Mouse (Mus musculus) forebrain, embryonic 13.5 days (tissue): ENCODE results near the gene Ntmt1. TPM values are rescaled to one million over a fixed set of nuclear protein-coding genes. Genes with fewer than 3 reads are reported as not detected.

Source experiments
- ATAC-seq: fragments of 200-750 bp; cut with Nextera tagmentation; 2 replicates; pipeline ENCODE4 v1.8.0; 2017
- H3K27ac ChIP-seq: fragments of 300-500 bp; sonication (generic); 2 replicates; pipeline ENCODE4 v1.5.1; 2015; ENCODE audit warnings: inconsistent platforms, mild to moderate bottlenecking, moderate library complexity
- H3K27me3 ChIP-seq: fragments of 300-500 bp; sonication (generic); 2 replicates; pipeline ENCODE4 v1.6.1; 2015; ENCODE audit warnings: mild to moderate bottlenecking, inconsistent platforms
- H3K36me3 ChIP-seq: fragments of 300-500 bp; sonication (generic); 2 replicates; pipeline ENCODE4 v1.6.1; 2015; ENCODE audit warnings: mild to moderate bottlenecking, inconsistent platforms; ENCODE audit not compliant: poor library complexity, severe bottlenecking
- H3K4me1 ChIP-seq: fragments of 300-500 bp; sonication (generic); 2 replicates; pipeline ENCODE4 v1.6.1; 2015; ENCODE audit warnings: inconsistent platforms
- H3K4me2 ChIP-seq: fragments of 300-500 bp; sonication (generic); 2 replicates; pipeline ENCODE4 v1.6.1; 2015; ENCODE audit warnings: inconsistent platforms, mild to moderate bottlenecking, moderate library complexity
- H3K4me3 ChIP-seq: fragments of 300-500 bp; sonication (generic); 2 replicates; pipeline ENCODE4 v1.5.1; 2015; ENCODE audit warnings: mild to moderate bottlenecking, inconsistent platforms
- H3K9ac ChIP-seq: fragments of 300-500 bp; sonication (generic); 2 replicates; pipeline ENCODE4 v1.6.1; 2015; ENCODE audit warnings: mild to moderate bottlenecking, inconsistent platforms
- H3K9me3 ChIP-seq: fragments of 300-500 bp; sonication (generic); replicated peaks from 2 replicates; pipeline ENCODE4 v1.6.1; 2016; ENCODE audit warnings: inconsistent platforms
- WGBS: fragments of 180-500 bp; shearing (Covaris S2); methylation state at CpG from one replicate; pipeline ENCODE4 v1.1.7; 2015; 5-methylcytosine and 5-hydroxymethylcytosine counted together
- polyA plus RNA-seq: library from polyadenylated mRNA; unstranded; fragments of >200 nt; fragmentation: Nextera tagmentation; extraction: Ambion mirVana; gene quantifications from 2 replicates; pipeline ENCODE4 v1.2.1, GENCODE M21; 2015

The Ntmt1 gene
- polyA plus RNA-seq, 1 experiment from 2014 or later = 120 TPM

DNA sequence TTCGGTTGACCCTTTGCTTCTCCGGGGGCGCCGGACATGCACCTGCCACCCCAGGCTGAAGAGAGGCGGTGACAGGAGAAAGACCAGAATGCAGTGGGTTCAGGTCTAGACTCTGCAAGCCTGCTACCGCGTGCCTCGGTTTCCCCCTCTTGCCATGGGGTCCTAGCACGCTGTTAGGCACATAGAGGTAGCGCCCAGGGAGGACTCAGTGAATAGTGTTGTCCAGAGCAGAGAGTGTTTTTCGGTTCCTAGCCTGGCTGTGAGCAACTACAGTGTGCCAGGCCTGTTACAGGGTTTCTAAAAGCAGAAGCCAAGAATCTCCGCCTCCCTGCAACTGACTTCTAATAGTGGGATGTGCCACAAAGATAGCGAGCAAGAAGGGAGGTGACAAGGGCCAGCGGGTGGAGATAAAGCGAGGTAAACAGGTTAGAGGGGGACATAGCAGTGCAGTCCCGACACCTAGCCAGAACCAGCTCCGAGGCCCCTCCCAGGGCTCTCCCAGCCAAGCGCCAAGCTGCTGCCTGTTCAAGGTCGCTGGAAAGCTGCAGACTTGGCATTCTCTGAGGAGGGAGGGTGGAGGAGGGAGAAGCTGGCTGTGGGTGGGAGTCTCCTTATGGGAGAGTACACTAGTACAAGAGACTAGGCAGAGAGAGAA lies 35.7 kb upstream of the Ntmt1 start:
- Histone ChIP-seq H3K9ac (peak overlapping the region; percentile 77), H3K4me1 (peaks cover 38% of the 10 kb centered on the region), H3K9me3 (no peaks in the 10 kb centered on the region), H3K27ac (peak overlapping the region; percentile 88), H3K4me3 (peak overlapping the region; percentile 48), H3K36me3 (no peaks in the 10 kb centered on the region), H3K27me3 (no peaks in the 10 kb centered on the region), H3K4me2 (peak overlapping the region; percentile 89)
- peak; percentile 81 for ATAC-seq
- WGBS = 5% methylated on average over 19 of the region's 19 CpGs

GRCm38 (mm10) chr2:30772581-30773312 lies 34.9 kb upstream of the Ntmt1 start:
- WGBS = 42% methylated on average over 15 of the region's 15 CpGs
- no peak for ATAC-seq
- Histone ChIP-seq H3K27ac (peak overlapping the region; percentile 88), H3K4me2 (no peak overlapping the region), H3K9ac (peak overlapping the region; percentile 16; the same call in 1 of the 2 replicates), H3K4me1 (peaks cover 33% of the 10 kb centered on the region), H3K4me3 (no peak overlapping the region), H3K27me3 (no peaks in the 10 kb centered on the region), H3K9me3 (no peaks in the 10 kb centered on the region), H3K36me3 (no peaks in the 10 kb centered on the region)

DNA sequence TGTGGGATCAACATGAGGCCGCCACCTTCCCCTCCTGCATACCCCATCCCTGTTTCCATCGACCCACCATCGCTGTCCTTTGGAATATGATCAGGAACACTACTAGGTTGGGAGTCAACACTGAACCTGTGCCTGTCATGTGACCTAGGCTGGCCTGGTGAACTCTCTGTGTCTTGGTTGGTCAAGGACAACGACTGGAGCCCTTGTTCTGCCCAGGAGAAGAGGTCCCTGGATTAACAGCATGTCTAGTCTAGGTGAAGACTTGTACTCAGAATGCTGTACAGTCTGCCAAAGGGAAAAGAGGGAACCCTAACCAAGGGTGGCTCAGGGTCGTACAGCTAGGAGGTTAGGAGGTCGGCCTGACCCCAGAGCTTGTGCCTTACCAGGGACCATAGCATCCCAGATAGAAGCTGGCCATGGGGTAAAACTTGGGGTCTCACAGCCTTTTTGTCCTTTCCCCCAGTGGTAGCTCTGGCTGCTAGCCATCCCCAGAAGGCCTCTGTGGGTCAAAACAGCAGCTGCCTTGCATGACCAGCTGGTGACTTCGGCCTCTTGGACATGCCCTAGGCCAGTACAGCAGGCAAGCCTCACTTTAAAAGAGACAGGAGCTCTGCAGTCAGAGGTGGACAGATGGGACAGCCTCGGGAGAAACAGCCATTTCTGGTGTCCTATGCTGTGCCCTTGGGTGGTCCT lies 34.2 kb upstream of the Ntmt1 start:
- peak overlapping the region; percentile 40; the same call in 1 of the 2 replicates for H3K27ac ChIP-seq
- H3K36me3 ChIP-seq = no peaks in the 10 kb centered on the region
- no peaks in the 10 kb centered on the region for H3K9me3 ChIP-seq
- no peak overlapping the region for H3K9ac ChIP-seq
- H3K4me1 ChIP-seq = peaks cover 26% of the 10 kb centered on the region
- no peak overlapping the region for H3K4me2 ChIP-seq
- ATAC-seq = no peak
- no peaks in the 10 kb centered on the region for H3K27me3 ChIP-seq
- 82% methylated on average over 8 of the region's 8 CpGs for WGBS
- no peak overlapping the region for H3K4me3 ChIP-seq

DNA sequence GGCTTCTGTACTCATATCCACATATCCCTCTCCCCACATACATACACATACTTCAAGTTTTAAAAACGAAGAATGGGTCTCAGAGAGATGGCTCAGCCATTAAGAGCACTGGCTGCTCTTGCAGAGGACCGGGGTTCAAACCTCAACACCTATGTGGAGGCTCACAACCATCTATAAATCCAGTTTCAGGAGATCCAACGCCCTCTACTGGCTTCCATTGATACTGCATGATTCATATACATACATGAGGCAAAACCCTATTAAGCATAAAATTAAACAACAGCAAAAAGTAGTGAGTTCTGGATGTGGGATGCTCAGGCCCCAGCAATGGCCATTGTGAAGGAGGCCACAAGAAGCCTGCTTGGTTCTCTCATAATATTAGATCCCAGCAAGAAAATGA lies 31.7 kb upstream of the Ntmt1 start:
- Histone ChIP-seq H3K36me3 (no peaks in the 10 kb centered on the region), H3K4me1 (peaks cover 24% of the 10 kb centered on the region), H3K27me3 (no peaks in the 10 kb centered on the region), H3K27ac (no peak overlapping the region), H3K4me3 (no peak overlapping the region), H3K4me2 (no peak overlapping the region), H3K9ac (no peak overlapping the region), H3K9me3 (no peaks in the 10 kb centered on the region)
- 52% methylated on average over 3 of the region's 3 CpGs for WGBS
- ATAC-seq = no peak

GRCm38 (mm10) chr2:30777266-30777665 lies 30.4 kb upstream of the Ntmt1 start:
- 78% methylated on average over 3 of the region's 3 CpGs for WGBS
- Histone ChIP-seq H3K27ac (no peak overlapping the region), H3K4me3 (no peak overlapping the region), H3K9me3 (no peaks in the 10 kb centered on the region), H3K4me1 (peaks cover 11% of the 10 kb centered on the region), H3K9ac (no peak overlapping the region), H3K4me2 (no peak overlapping the region), H3K27me3 (no peaks in the 10 kb centered on the region), H3K36me3 (no peaks in the 10 kb centered on the region)
- no peak for ATAC-seq

- 61% methylated on average over 4 of the region's 4 CpGs for WGBS
- no peaks in the 10 kb centered on the region for H3K27me3 ChIP-seq
Observed at GRCm38 (mm10) chr2:30778235-30778634, 29.4 kb upstream of the Ntmt1 start.

GRCm38 (mm10) chr2:30779241-30779640 lies 28.4 kb upstream of the Ntmt1 start:
- Histone ChIP-seq H3K4me1 (peaks cover 13% of the 10 kb centered on the region), H3K36me3 (no peaks in the 10 kb centered on the region), H3K9ac (no peak overlapping the region), H3K9me3 (no peaks in the 10 kb centered on the region), H3K4me3 (no peak overlapping the region), H3K4me2 (no peak overlapping the region), H3K27ac (no peak overlapping the region), H3K27me3 (no peaks in the 10 kb centered on the region)
- 3% methylated on average over 5 of the region's 5 CpGs for WGBS
- no peak for ATAC-seq

More at GRCm38 (mm10) chr2:30778235-30778634, 29.4 kb upstream of the Ntmt1 start:
- Histone ChIP-seq H3K4me3 (no peak overlapping the region), H3K36me3 (no peaks in the 10 kb centered on the region), H3K4me2 (no peak overlapping the region), H3K27ac (no peak overlapping the region), H3K9me3 (no peaks in the 10 kb centered on the region), H3K4me1 (peaks cover 6% of the 10 kb centered on the region), H3K9ac (no peak overlapping the region)
- ATAC-seq = no peak

DNA sequence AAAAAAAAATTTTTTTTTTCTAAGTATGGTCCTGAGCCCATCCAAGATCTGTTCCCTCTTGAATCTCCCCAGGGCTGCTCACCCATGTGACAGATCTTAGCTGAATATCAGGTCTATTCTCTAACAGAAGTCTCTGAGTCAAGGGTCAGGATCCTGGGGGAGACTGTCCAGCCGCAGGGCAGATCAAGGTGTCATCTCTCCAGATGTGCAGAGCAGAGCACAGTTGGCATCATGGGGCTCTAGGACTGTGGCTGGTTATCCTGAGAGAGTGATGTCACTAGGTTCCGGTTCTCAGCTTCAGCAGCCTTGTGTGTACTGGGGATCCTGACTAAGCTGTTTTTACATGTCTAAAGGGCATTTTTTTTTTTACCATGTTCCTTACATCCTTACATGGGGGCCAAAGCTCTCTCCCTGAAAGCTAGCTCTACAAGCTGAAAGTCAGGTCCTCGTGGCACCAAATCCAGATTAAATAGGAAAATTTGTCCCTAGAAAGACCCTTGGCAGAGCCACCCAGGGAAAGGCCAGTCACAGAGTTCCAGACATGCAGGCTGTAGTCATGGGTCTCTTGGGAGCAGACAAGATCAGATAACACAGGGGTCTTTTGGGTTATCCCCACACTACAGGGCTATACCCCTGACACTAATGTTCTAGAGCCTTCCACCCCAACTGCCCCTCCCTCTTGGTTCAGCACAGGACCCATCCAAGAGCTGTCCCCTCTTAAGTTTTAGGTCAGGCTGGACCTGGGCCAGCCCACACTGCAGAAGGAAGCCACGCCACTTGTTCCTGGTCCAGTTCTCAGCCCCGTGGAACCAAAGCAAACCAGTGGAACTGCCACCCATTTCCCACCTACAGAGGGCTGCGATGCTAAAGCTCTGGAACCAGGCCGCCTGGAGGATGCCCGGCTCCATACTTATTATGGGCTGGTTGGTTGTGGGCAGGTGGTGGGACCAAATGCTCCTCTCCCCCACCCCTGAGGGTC lies 25.0 kb upstream of the Ntmt1 start:
- no peak overlapping the region; the same call in 1 of the 2 replicates for H3K27ac ChIP-seq
- H3K4me1 ChIP-seq = peaks cover 37% of the 10 kb centered on the region
- H3K4me3 ChIP-seq = 0 out of 2 replicates have a peak overlapping the region, but pooled peaks have one; percentile 17
- H3K9me3 ChIP-seq = no peaks in the 10 kb centered on the region
- peak; percentile 25; the same call in 1 of the 2 replicates for ATAC-seq
- H3K9ac ChIP-seq = peak overlapping the region; percentile 53; the same call in 1 of the 2 replicates
- H3K36me3 ChIP-seq = no peaks in the 10 kb centered on the region
- peak overlapping the region; percentile 50 for H3K4me2 ChIP-seq
- no peaks in the 10 kb centered on the region for H3K27me3 ChIP-seq
- 82% methylated on average over 8 of the region's 8 CpGs for WGBS

DNA sequence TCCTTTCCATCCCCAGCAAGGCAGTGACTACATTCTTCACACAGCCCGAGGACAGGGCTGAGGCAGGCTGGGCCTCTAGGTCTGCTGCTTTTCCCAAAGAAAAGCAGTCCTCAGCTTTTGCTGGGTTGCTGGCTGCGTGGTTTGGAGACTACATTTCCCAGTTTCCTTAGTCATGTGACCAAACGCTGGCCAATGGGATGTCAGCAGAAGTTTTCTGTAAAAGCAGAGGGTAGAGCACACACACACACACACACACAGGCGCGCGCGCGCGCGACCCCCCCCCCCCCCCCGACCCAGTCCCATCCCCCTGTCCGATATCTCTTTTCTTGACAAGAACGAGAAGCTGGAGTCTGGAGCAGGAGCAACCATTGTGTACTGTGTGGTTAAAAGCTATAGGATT lies 24.3 kb upstream of the Ntmt1 start:
- Histone ChIP-seq H3K4me3 (peak overlapping the region; percentile 17; the same call in 1 of the 2 replicates), H3K9ac (peak overlapping the region; percentile 53; the same call in 1 of the 2 replicates), H3K9me3 (no peaks in the 10 kb centered on the region), H3K4me2 (peak overlapping the region; percentile 50), H3K36me3 (no peaks in the 10 kb centered on the region), H3K27me3 (no peaks in the 10 kb centered on the region), H3K27ac (peak overlapping the region; percentile 45; the same call in 1 of the 2 replicates), H3K4me1 (peaks cover 42% of the 10 kb centered on the region)
- 1% methylated on average over 13 of the region's 13 CpGs for WGBS
- peak; percentile 79 for ATAC-seq

DNA sequence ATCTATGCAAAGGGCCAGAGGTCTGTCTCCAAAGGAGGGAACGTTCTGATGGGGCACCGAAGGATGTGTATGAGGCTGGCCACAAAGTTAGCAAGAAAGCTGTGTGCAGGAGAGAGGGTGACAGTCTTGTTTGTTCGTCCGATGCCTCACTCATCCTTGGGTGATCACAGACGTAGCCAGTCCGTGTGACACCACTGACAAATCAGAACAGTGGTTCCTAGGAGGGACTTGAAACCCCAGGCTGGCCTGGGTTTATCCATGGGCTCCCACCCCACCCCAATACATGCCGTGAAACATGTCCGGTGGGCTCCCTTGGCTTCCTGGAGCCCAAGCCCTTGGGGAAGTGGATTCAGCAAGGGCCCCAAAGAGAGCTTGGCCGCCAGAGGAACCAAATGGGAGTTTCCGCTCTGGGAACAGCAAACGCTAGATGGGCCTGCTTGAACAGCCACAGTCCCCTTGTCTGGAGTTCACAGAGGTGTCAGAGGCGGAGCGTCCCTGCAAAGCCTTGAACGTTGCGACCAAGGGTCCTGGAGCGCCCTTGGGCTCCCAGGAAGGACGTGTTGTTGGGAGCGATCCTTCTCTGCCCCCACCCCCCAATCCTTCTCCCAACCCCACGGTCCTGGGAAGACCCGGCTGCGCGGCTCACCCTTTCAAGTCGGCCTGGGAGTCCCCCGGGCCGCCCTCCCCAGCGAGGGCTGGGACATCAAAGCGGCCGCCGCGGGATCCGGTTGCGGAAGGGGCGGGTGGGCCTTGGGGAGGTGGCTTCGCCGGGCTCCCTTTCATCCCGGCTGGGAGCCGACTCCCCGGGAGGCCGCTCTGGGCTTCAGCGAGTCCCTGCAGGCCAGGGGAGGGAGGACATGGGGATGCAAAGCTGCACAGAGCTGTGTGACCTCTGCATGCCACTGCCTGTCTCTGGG lies 23.3 kb upstream of the Ntmt1 start:
- no peaks in the 10 kb centered on the region for H3K9me3 ChIP-seq
- WGBS = 14% methylated on average over 40 of the region's 40 CpGs
- H3K4me1 ChIP-seq = peaks cover 42% of the 10 kb centered on the region
- peak overlapping the region; percentile 50 for H3K4me2 ChIP-seq
- H3K27me3 ChIP-seq = no peaks in the 10 kb centered on the region
- peak overlapping the region; percentile 14 for H3K4me3 ChIP-seq
- H3K9ac ChIP-seq = peak overlapping the region; percentile 52
- peak overlapping the region; percentile 45 for H3K27ac ChIP-seq
- no peaks in the 10 kb centered on the region for H3K36me3 ChIP-seq
- ATAC-seq = peak; percentile 30
